Mouse (Mus musculus) intestine, embryonic 14.5 days (tissue): ENCODE data around the gene Spef2. TPM values are rescaled to one million over a fixed set of nuclear protein-coding genes. Genes with fewer than 3 reads are reported as not detected.

ENCODE experiments used
- ATAC-seq: fragments of 200-750 bp; cut with Nextera tagmentation; replicated peaks from 2 replicates; pipeline ENCODE4 v1.8.0; 2017; ENCODE audit warnings: low read depth, moderate number of reproducible peaks, moderate TSS enrichment, moderate library complexity; ENCODE audit not compliant: low FRiP score, low TSS enrichment
- DNase-seq: peaks from one replicate; pipeline ENCODE4 v3.0.0-alpha.2; 2018; ENCODE audit warnings: low spot score
- H3K27ac ChIP-seq: fragments of 300-500 bp; sonication (generic); 2 replicates; pipeline ENCODE4 v1.5.1; 2014; ENCODE audit warnings: low read depth, mild to moderate bottlenecking, control low read depth
- H3K27me3 ChIP-seq: fragments of 300-500 bp; sonication (generic); replicated peaks from 2 replicates; pipeline ENCODE4 v1.6.1; 2014; ENCODE audit warnings: low read length, control low read depth; ENCODE audit not compliant: control insufficient read depth, insufficient read depth
- H3K36me3 ChIP-seq: fragments of 300-500 bp; sonication (generic); 2 replicates; pipeline ENCODE4 v1.6.1; 2014; ENCODE audit warnings: low read length, control low read depth; ENCODE audit not compliant: control insufficient read depth, insufficient read depth
- H3K4me1 ChIP-seq: fragments of 300-500 bp; sonication (generic); replicated peaks from 2 replicates; pipeline ENCODE4 v1.6.1; 2014; ENCODE audit warnings: low read length, control low read depth, mixed read lengths; ENCODE audit not compliant: control insufficient read depth, insufficient read depth
- H3K4me2 ChIP-seq: fragments of 300-500 bp; sonication (generic); 2 replicates; pipeline ENCODE4 v1.6.1; 2014; ENCODE audit warnings: low read length
- H3K4me3 ChIP-seq: fragments of 300-500 bp; sonication (generic); 2 replicates; pipeline ENCODE4 v1.5.1; 2014; ENCODE audit warnings: low read depth, low read length, control low read depth, mixed read lengths
- H3K9ac ChIP-seq: fragments of 300-500 bp; sonication (generic); 2 replicates; pipeline ENCODE4 v1.6.1; 2014; ENCODE audit warnings: mild to moderate bottlenecking, low read length
- H3K9me3 ChIP-seq: fragments of 300-500 bp; sonication (generic); 2 replicates; pipeline ENCODE4 v1.6.1; 2016; ENCODE audit warnings: low read length, control low read depth; ENCODE audit not compliant: control insufficient read depth
- WGBS: fragments of 180-500 bp; shearing (Covaris S2); extraction: QIAGEN DNeasy Blood & Tissue Kit; methylation state at CpG from one replicate; pipeline ENCODE4 v1.1.7; 2014; 5-methylcytosine and 5-hydroxymethylcytosine counted together
- polyA plus RNA-seq: library from polyadenylated mRNA; unstranded; fragments of >200 nt; fragmentation: Nextera tagmentation; extraction: Ambion mirVana; gene quantifications from 2 replicates; pipeline ENCODE4 v1.2.1, GENCODE M21; 2014

Spef2 gene
- polyA plus RNA-seq, 1 experiment from 2014 or later, result 0.49 TPM

- WGBS, result 72% methylated on average over 1 of the region's 1 CpGs
- Histone ChIP-seq H3K4me2 (no peak overlapping the region), H3K27ac (no peak overlapping the region), H3K4me3 (no peak overlapping the region), H3K9ac (no peak overlapping the region), H3K9me3 (no peaks in the 10 kb centered on the region), H3K27me3 (no peaks in the 10 kb centered on the region), H3K4me1 (no peaks in the 10 kb centered on the region), H3K36me3 (no peaks in the 10 kb centered on the region)
- ATAC-seq (no peak), DNase-seq (no peak)
Observed at GRCm38 (mm10) chr15:9629660-9630059, 119.0 kb downstream of the Spef2 start.

- Histone ChIP-seq H3K4me1 (no peaks in the 10 kb centered on the region), H3K9ac (no peak overlapping the region), H3K4me2 (no peak overlapping the region), H3K4me3 (no peak overlapping the region), H3K9me3 (no peaks in the 10 kb centered on the region), H3K36me3 (no peaks in the 10 kb centered on the region), H3K27ac (no peak overlapping the region), H3K27me3 (no peaks in the 10 kb centered on the region)
- DNase-seq (no peak), ATAC-seq (no peak)
- 74% methylated on average over 2 of the region's 2 CpGs for WGBS
Observed at GRCm38 (mm10) chr15:9624619-9625018, 124.0 kb downstream of the Spef2 start.

GRCm38 (mm10) chr15:9608177-9608576, 140.5 kb downstream of the Spef2 start:
- H3K36me3 ChIP-seq, result no peaks in the 10 kb centered on the region
- H3K4me1 ChIP-seq, result no peaks in the 10 kb centered on the region
- H3K27ac ChIP-seq, result no peak overlapping the region
- WGBS, result 69% methylated on average over 4 of the region's 4 CpGs
- no peak overlapping the region for H3K4me3 ChIP-seq
- H3K27me3 ChIP-seq, result no peaks in the 10 kb centered on the region
- H3K9ac ChIP-seq, result no peak overlapping the region
- DNase-seq (no peak), ATAC-seq (no peak)
- H3K4me2 ChIP-seq, result no peak overlapping the region
- H3K9me3 ChIP-seq, result no peaks in the 10 kb centered on the region

- Histone ChIP-seq H3K4me3 (no peak overlapping the region), H3K9ac (no peak overlapping the region), H3K9me3 (no peaks in the 10 kb centered on the region), H3K36me3 (no peaks in the 10 kb centered on the region), H3K27ac (no peak overlapping the region), H3K27me3 (no peaks in the 10 kb centered on the region), H3K4me1 (no peaks in the 10 kb centered on the region), H3K4me2 (no peak overlapping the region)
- DNase-seq (no peak), ATAC-seq (no peak)
- 90% methylated on average over 6 of the region's 6 CpGs for WGBS
Observed at GRCm38 (mm10) chr15:9600088-9600455, 148.6 kb downstream of the Spef2 start.

- Histone ChIP-seq H3K4me3 (no peak overlapping the region), H3K4me1 (no peaks in the 10 kb centered on the region), H3K36me3 (no peaks in the 10 kb centered on the region), H3K9ac (no peak overlapping the region), H3K27me3 (no peaks in the 10 kb centered on the region), H3K4me2 (no peak overlapping the region), H3K27ac (no peak overlapping the region), H3K9me3 (no peaks in the 10 kb centered on the region)
- 72% methylated on average over 12 of the region's 12 CpGs for WGBS
- ATAC-seq (no peak), DNase-seq (no peak)
Observed at GRCm38 (mm10) chr15:9599382-9600087, 149.1 kb downstream of the Spef2 start.

- WGBS, result 85% methylated on average over 6 of the region's 6 CpGs
- Histone ChIP-seq H3K36me3 (no peaks in the 10 kb centered on the region), H3K27ac (no peak overlapping the region), H3K4me2 (no peak overlapping the region), H3K4me1 (no peaks in the 10 kb centered on the region), H3K27me3 (no peaks in the 10 kb centered on the region), H3K4me3 (no peak overlapping the region), H3K9ac (no peak overlapping the region), H3K9me3 (no peaks in the 10 kb centered on the region)
- DNase-seq (no peak), ATAC-seq (no peak)
Observed at GRCm38 (mm10) chr15:9596298-9597060, 152.2 kb downstream of the Spef2 start.

GRCm38 (mm10) chr15:9589939-9590338, 158.7 kb downstream of the Spef2 start:
- ATAC-seq (no peak), DNase-seq (no peak)
- WGBS, result 90% methylated on average over 4 of the region's 4 CpGs

GRCm38 (mm10) chr15:9580470-9581280, 168.0 kb downstream of the Spef2 start:
- Histone ChIP-seq H3K27me3 (no peaks in the 10 kb centered on the region), H3K4me3 (no peak overlapping the region), H3K9me3 (no peaks in the 10 kb centered on the region), H3K9ac (no peak overlapping the region), H3K36me3 (no peaks in the 10 kb centered on the region), H3K27ac (no peak overlapping the region), H3K4me2 (no peak overlapping the region), H3K4me1 (no peaks in the 10 kb centered on the region)
- ATAC-seq, result no peak
- no peak for DNase-seq
- WGBS, result 35% methylated on average over 11 of the region's 11 CpGs

More at GRCm38 (mm10) chr15:9589939-9590338, 158.7 kb downstream of the Spef2 start:
- Histone ChIP-seq H3K9me3 (no peaks in the 10 kb centered on the region), H3K36me3 (no peaks in the 10 kb centered on the region), H3K27ac (no peak overlapping the region), H3K27me3 (no peaks in the 10 kb centered on the region), H3K4me1 (no peaks in the 10 kb centered on the region), H3K9ac (no peak overlapping the region), H3K4me2 (no peak overlapping the region), H3K4me3 (no peak overlapping the region)
